Mouse (Mus musculus) heart, adult 2 months (tissue): ENCODE measurements around the gene Mapkapk5. TPM values are rescaled to one million over a fixed set of nuclear protein-coding genes. Genes with fewer than 3 reads are reported as not detected.

ENCODE experiments used
- DNase-seq, 2 experiments: peaks; one replicate each; pipeline ENCODE4 v3.0.0; 2021
- H3K27ac ChIP-seq: fragments of 200-600 bp; 2 replicates; pipeline ENCODE4 v1.8.1; 2022
- H3K27me3 ChIP-seq: fragments of 200-500 bp; 2 replicates; pipeline ENCODE4 v1.6.1; 2012; ENCODE audit warnings: mild to moderate bottlenecking, low read length, inconsistent platforms, mixed read lengths; ENCODE audit not compliant: control insufficient read depth, insufficient read depth
- H3K36me3 ChIP-seq: fragments of 200-500 bp; 2 replicates; pipeline ENCODE4 v1.6.1; 2012; ENCODE audit warnings: low read length, inconsistent platforms; ENCODE audit not compliant: control insufficient read depth, insufficient read depth
- H3K4me1 ChIP-seq: fragments of 200-500 bp; 2 replicates; pipeline ENCODE4 v1.6.1; 2011; ENCODE audit warnings: low read length; ENCODE audit not compliant: control insufficient read depth, insufficient read depth
- H3K4me3 ChIP-seq: fragments of 200-600 bp; 2 replicates; pipeline ENCODE4 v1.8.1; 2022
- H3K79me2 ChIP-seq: fragments of 200-500 bp; replicated peaks from 2 replicates; pipeline ENCODE4 v1.6.1; 2012; ENCODE audit warnings: mild to moderate bottlenecking, inconsistent platforms, low read length, moderate library complexity, mixed read lengths; ENCODE audit not compliant: control insufficient read depth, insufficient read depth
- H3K9ac ChIP-seq: fragments of 200-500 bp; 2 replicates; pipeline ENCODE4 v1.6.1; 2012; ENCODE audit warnings: low read depth, mild to moderate bottlenecking, control low read depth, inconsistent platforms, low read length, mixed read lengths
- CTCF ChIP-seq: fragments of 200-600 bp; IDR thresholded peaks from 2 replicates; pipeline ENCODE4 v1.8.1; 2022; ENCODE audit warnings: antibody characterized with exemption, mild to moderate bottlenecking, moderate library complexity
- EP300 ChIP-seq: fragments of 200-500 bp; IDR thresholded peaks from 2 replicates; pipeline ENCODE4 v1.6.1; 2011; ENCODE audit warnings: low read depth, low read length, control low read depth; ENCODE audit not compliant: insufficient read depth
- POLR2A ChIP-seq: fragments of 200-500 bp; IDR thresholded peaks from 2 replicates; pipeline ENCODE4 v1.6.1; 2011; ENCODE audit warnings: mild to moderate bottlenecking, low read depth, low read length, control low read depth; ENCODE audit not compliant: insufficient read depth
- WGBS: fragments of 180-500 bp; shearing (Covaris S2); methylation state at CpG from one replicate; pipeline ENCODE4 v1.1.7; 2018; 5-methylcytosine and 5-hydroxymethylcytosine counted together
- intact Hi-C: fragments of 180-260 bp; cut with DNase I; formaldehyde crosslinking; loops from one replicate; pipeline ENCODE4 v1.15.1; 2025
- polyA plus RNA-seq: library from polyadenylated mRNA; depleted of rRNA; stranded (reverse); fragments of >200 nt; gene quantifications from 2 replicates; pipeline ENCODE4 v1.2.3, GENCODE M21; 2012
- total RNA-seq, 2 experiments: library from RNA; stranded (reverse); gene quantifications; 2 replicates each; pipeline ENCODE4 v1.2.3; 2021

Gene Mapkapk5
- total and polyA plus RNA-seq, 3 experiments: 33.0 to 84.2 (median 79.8) TPM

GRCm38 (mm10) chr5:121570787-121571186, 25.1 kb upstream of the Mapkapk5 start:
- Histone ChIP-seq H3K79me2 (no peaks in the 10 kb centered on the region), H3K9ac (no peak overlapping the region), H3K27me3 (no peaks in the 10 kb centered on the region), H3K4me3 (no peak overlapping the region), H3K4me1 (no peaks in the 10 kb centered on the region), H3K27ac (no peak overlapping the region), H3K36me3 (no peaks in the 10 kb centered on the region)
- intact Hi-C loops: no loop called here
- 59% methylated on average over 1 of the region's 1 CpGs for WGBS
- TF ChIP-seq EP300 (no peak), POLR2A (no peak), CTCF (no peak)
- DNase-seq: no peak

DNA sequence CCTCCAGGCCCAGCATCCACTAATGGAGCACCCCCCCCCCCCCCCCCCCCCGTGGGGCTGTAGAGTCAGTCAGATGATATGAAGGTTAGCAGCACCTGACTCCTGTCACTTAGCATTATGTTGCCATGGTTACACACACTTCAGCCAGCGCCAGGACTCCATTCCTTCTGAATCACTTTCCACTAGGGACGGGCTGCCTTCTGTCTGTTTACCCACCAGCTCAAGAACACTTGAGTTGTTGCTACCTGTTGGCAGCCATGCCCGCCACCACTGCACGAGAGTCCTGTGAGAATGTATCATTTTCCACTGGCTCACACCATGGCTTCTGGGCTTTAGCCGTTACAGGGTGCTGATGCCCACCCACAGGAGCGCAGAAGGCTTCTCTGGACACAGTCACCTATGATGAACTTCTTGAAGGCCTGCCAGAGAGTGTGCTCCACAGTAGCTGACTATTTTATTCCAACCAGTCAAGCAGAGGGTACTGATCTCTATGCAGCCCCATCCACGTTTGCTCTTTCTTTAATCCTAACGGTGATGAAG, 24.2 kb upstream of the Mapkapk5 start:
- no peak for TF ChIP-seq POLR2A
- TF ChIP-seq EP300: no peak
- TF ChIP-seq CTCF: no peak
- no peak overlapping the region for H3K4me3 ChIP-seq
- no peaks in the 10 kb centered on the region for H3K79me2 ChIP-seq
- H3K27me3 ChIP-seq: no peaks in the 10 kb centered on the region
- DNase-seq: no peak
- no peaks in the 10 kb centered on the region for H3K36me3 ChIP-seq
- WGBS: 84% methylated on average over 9 of the region's 9 CpGs
- no peak overlapping the region for H3K9ac ChIP-seq
- no peaks in the 10 kb centered on the region; the same call in 1 of the 2 replicates for H3K4me1 ChIP-seq
- H3K27ac ChIP-seq: no peak overlapping the region
- intact Hi-C loops: no loop called here

- H3K4me1 ChIP-seq: peaks cover 3% of the 10 kb centered on the region; the same call in 1 of the 2 replicates
- no peak overlapping the region for H3K9ac ChIP-seq
- no peak for TF ChIP-seq CTCF
- TF ChIP-seq POLR2A: no peak
- no peak for TF ChIP-seq EP300
- DNase-seq: no peak
- H3K27ac ChIP-seq: no peak overlapping the region
- H3K27me3 ChIP-seq: no peaks in the 10 kb centered on the region
- H3K4me3 ChIP-seq: no peak overlapping the region
- no peaks in the 10 kb centered on the region for H3K79me2 ChIP-seq
- 92% methylated on average over 16 of the region's 16 CpGs for WGBS
- H3K36me3 ChIP-seq: no peaks in the 10 kb centered on the region
- intact Hi-C loops: no loop called here
Observed at GRCm38 (mm10) chr5:121566035-121566681, 20.5 kb upstream of the Mapkapk5 start.

GRCm38 (mm10) chr5:121564468-121564895, 18.8 kb upstream of the Mapkapk5 start:
- peak overlapping the region; percentile 34 for H3K9ac ChIP-seq
- H3K36me3 ChIP-seq: no peaks in the 10 kb centered on the region
- peak; percentile 88 to 90 for DNase-seq
- TF ChIP-seq EP300: 0 out of 2 replicates have a peak, but pooled peaks have one; percentile 39
- TF ChIP-seq CTCF: peak; percentile 98
- TF ChIP-seq POLR2A: no peak
- H3K27me3 ChIP-seq: no peaks in the 10 kb centered on the region
- no peaks in the 10 kb centered on the region for H3K79me2 ChIP-seq
- 5% methylated on average over 11 of the region's 11 CpGs for WGBS
- no peak overlapping the region for H3K4me3 ChIP-seq
- peaks cover 3% of the 10 kb centered on the region; the same call in 1 of the 2 replicates for H3K4me1 ChIP-seq
- peak overlapping the region; percentile 26; the same call in 1 of the 2 replicates for H3K27ac ChIP-seq
- intact Hi-C loops: loop anchor here (1.0 kb wide), 2 partner anchors 18 to 38 kb away; no protein-coding TSS in a partner anchor

DNA sequence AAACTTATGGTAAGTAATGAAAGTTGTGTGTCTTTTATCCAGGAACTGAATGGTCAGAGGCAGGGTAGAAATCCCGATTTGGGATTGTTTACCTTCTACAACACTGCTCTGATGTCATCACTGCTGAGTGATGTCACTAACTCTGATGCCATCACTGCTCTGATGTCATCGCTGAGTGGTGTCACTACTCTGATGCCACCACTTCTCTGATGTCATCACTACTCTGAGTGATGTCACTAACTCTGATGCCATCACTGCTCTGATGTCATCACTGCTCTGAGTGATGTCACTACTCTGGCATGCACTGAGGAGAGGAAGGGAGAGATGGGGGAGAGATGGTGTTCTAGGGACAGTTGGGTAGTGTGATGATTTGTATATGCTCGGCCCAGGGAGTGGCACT, 16.7 kb upstream of the Mapkapk5 start:
- intact Hi-C loops: no loop called here
- Histone ChIP-seq H3K9ac (no peak overlapping the region), H3K4me1 (peaks cover 3% of the 10 kb centered on the region; the same call in 1 of the 2 replicates), H3K4me3 (no peak overlapping the region), H3K79me2 (no peaks in the 10 kb centered on the region), H3K27ac (no peak overlapping the region), H3K36me3 (no peaks in the 10 kb centered on the region), H3K27me3 (no peaks in the 10 kb centered on the region)
- TF ChIP-seq CTCF (no peak), POLR2A (no peak), EP300 (no peak)
- 74% methylated on average over 3 of the region's 3 CpGs for WGBS
- no peak for DNase-seq

- Histone ChIP-seq H3K4me3 (no peak overlapping the region), H3K4me1 (peaks cover 3% of the 10 kb centered on the region), H3K9ac (no peak overlapping the region), H3K79me2 (no peaks in the 10 kb centered on the region; the same call in none of the 2 replicates), H3K36me3 (peaks cover 2% of the 10 kb centered on the region; the same call in 1 of the 2 replicates), H3K27ac (no peak overlapping the region), H3K27me3 (no peaks in the 10 kb centered on the region)
- 73% methylated on average over 7 of the region's 7 CpGs for WGBS
- no peak for TF ChIP-seq CTCF
- no peak for TF ChIP-seq EP300
- no peak for TF ChIP-seq POLR2A
- no peak for DNase-seq
- intact Hi-C loops: loop anchor here (5.0 kb wide), 1 partner anchor 152 kb away; the partner anchor contains the start of gene Naa25
Observed at GRCm38 (mm10) chr5:121549196-121549595, 3.5 kb upstream of the Mapkapk5 start.
